Mouse (Mus musculus) 3T3-L1 (cell line): ENCODE results near the gene Olfr801.

ENCODE experiments used
- DNase-seq: peaks from one replicate; pipeline ENCODE4 v3.0.0-alpha.2; 2015; ENCODE audit warnings: low read depth, low spot score

Olfr801 gene

DNA sequence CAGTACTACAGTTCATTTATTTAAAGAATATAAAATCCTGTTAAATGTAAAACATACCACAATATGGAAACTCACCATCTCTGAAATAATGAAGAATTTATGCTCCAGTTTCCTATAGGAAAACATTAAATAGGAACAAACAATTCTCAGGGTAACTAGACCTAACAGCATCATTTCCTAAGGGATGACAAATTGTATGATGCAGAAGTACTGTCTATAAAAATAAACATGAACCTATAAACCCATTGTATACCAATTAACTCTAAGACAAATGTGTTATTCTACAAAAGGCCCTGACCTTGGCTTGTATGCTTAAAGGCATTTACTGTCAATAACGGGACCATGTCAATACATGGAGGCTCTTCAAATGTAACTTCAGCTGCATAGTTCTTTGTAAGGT is at the start of gene Olfr801:
TSS of gene Olfr801 (minus strand) at position 101 of the 400 bp plus-strand sequence.
- DNase-seq: no peak

DNA sequence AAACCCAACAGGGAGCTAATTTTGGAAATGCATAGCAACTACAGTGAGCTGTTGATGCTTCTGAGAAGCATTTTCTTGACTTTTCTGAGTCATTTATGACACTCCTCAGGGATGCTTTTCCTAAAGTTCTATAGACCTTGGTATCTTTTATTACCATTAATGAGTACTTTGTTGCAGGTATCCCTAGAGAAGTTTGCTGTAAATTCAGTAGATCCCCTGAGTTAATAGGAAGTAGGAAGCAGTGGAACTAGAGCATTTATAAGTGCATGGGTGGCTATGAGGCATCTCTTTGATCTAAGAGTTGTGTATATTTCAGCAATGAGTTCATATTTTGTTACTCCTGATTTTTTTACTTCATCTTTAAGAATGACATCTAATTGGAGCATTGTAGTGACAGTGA is 29.2 kb upstream of the Olfr801 start, which contains the start of gene Olfr804:
TSS of gene Olfr804 (plus strand) at position 301 of the 400 bp plus-strand sequence.
- DNase-seq: no peak

DNA sequence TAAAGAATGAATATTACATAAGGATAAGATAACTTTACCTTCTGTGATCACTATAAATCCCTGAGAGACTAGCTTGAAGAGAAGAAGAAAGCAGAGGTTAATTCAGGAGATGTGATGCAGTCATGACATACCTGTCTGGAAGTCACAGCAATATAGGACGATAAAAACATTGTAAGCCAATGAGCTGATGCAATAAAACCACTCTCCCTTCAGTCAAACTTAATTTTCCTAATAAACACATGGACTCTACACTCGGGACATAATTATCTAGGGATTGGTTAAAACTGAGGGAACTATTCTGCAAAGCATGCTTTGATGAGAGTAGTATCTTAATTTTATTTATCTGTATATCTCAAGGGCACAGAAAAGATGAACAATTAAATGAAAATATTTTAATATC is 20.5 kb upstream of the Olfr801 start, which contains the start of gene Olfr803:
TSS of gene Olfr803 (minus strand) at position 101 of the 400 bp plus-strand sequence.
- no peak for DNase-seq

DNA sequence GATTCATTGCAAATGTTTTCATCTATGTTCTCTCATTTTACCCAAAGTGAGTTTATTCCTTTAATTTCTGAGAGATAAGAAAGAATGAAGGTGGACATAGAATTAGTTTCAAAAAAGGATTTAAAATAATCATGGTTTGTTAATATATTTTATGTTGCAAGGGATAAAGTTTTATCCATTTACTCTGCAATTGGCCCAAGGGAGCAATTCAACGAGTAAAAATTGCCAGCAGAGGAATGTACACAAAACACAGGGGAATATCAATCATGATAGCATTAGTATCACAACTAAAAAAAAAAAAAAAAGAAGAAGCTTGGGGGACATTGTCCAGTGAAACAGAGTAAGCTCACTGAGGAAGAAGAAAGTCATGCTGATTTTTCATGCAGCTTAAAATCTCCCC is 14.4 kb upstream of the Olfr801 start, which contains the start of gene Olfr802:
TSS of gene Olfr802 (minus strand) at position 101 of the 400 bp plus-strand sequence.
- DNase-seq: no peak

DNA sequence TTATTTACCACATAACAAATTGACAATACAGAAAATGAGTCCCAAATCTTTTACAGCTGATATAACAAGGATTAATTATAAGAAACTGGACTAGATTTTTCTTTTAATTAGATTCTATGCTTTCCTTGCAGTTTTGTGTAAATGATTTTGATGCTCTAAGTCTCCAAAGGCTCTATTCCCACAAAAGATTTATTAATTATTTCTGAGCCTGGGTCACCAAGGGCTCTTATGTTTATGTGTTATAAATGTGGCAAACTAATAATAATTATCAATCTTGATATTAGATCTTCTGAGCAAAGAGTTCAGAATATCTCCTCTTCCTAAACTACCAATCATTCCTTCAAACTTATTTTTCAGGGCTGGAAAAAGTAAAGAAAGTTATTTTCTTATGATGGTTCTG is 16.3 kb downstream of the Olfr801 start, which contains the start of gene Olfr800:
TSS of gene Olfr800 (plus strand) at position 301 of the 400 bp plus-strand sequence.
- DNase-seq: no peak

DNA sequence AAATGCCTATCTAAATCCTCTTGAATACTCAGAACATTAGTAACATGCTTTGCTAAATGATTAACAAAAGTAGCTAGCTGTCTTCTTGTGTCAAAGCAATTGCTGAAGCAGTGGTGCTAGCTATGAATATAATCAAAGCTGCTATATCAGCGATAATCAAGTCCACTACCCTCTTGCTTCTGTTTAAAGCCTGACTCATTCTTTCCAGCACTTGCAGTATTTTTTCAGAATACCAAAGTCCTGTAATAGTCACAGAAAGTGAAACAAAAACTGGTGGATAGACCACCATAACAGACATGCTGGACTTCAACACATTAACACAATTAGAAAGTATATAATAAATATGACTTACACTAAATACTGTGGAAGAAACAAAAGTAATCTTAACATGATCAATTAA is 21.9 kb downstream of the Olfr801 start:
- no peak for DNase-seq

DNA sequence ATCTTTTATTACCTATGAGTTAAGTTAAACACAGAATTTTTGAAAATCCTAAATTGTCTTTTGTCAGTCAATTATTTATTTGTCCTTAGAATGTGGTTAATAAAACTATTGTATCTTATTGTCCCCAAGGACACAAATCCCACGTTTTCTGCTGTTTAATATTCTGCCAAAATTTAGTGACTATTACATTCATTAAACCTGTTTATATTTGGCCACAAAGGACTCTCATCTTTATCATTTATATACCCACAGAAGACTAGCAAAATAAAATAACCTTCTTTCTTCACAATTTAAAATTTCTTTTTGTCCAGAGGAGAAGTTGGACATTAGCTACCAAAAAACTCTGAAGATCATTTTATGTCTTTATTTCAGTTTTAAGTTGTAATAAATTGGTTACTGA is 36.5 kb downstream of the Olfr801 start, which contains the start of gene Olfr799:
TSS of gene Olfr799 (plus strand) at position 301 of the 400 bp plus-strand sequence.
- DNase-seq: no peak

DNA sequence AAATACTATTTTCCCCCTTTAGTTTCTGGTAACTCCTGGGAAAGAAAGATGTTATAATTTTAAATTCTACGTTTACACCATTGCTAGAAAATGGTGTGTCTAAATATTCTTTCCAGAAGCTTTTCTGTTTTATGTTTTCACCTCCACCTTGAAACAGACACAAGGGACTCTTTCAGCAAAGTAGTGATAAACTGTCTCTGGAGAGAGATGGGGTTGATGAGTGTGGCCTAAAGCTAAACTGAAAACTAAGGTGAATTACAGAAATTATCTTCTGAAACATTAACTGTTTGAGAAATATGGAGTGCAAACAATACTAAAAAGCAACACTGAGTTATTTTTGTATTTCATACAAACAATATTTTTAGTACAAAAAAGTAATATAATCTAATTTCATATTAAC is 45.8 kb downstream of the Olfr801 start, which contains the start of gene Olfr798:
TSS of gene Olfr798 (minus strand) at position 101 of the 400 bp plus-strand sequence.
- DNase-seq: no peak

DNA sequence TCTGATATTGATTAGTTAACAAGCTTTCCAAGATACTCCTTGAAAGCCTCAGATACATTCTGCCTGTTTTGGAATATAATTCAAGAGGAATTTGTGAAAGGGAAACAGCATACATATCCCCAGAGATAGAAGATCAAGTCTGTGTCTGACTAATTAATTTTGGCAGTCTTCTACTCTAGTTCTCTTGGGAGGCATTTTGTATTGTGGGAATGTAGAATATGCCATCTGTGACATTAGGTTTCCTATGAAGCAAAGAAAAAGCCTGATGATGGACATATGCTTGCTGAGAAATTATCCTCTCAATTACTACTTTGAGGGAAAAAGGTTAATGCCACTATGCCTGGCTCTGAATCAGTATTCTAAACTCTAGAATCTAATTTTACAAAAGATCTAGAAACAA is 50.4 kb downstream of the Olfr801 start:
- no peak for DNase-seq

DNA sequence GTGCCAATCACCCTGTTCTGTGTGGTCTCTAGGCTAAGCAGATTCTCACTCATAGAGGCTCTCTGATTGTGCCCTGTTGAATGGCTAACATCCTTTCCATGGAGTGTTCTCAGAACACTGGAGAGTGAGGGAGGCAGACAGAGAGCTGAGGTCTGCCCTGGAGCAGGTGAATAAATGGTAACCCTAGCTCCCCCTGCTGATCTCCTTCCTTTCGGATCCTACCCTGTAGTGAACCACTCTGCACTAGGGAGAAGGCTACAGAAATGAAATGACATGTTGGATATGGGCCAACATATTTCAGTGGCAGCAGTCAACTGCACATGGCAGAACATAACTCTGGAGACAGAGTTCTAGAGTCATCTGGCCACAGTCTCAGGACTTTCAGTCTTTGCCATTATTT is 51.9 kb downstream of the Olfr801 start:
- no peak for DNase-seq
